Mouse (Mus musculus) testis, adult 2 months (tissue): ENCODE results near the gene Eif2ak4. TPM values are rescaled to one million over a fixed set of nuclear protein-coding genes. Genes with fewer than 3 reads are reported as not detected.

ENCODE experiments used
- H3K27ac ChIP-seq: fragments of 200-500 bp; 2 replicates; pipeline ENCODE4 v1.5.1; 2012; ENCODE audit warnings: low read depth, low read length; ENCODE audit not compliant: control insufficient read depth, insufficient read depth
- H3K27me3 ChIP-seq: fragments of 200-500 bp; 2 replicates; pipeline ENCODE4 v1.6.1; 2012; ENCODE audit warnings: mild to moderate bottlenecking, low read length, moderate library complexity; ENCODE audit not compliant: control insufficient read depth, insufficient read depth
- H3K36me3 ChIP-seq: fragments of 200-500 bp; 2 replicates; pipeline ENCODE4 v1.6.1; 2012; ENCODE audit warnings: mild to moderate bottlenecking, low read length; ENCODE audit not compliant: control insufficient read depth, insufficient read depth
- H3K4me1 ChIP-seq: fragments of 200-500 bp; 2 replicates; pipeline ENCODE4 v1.6.1; 2012; ENCODE audit warnings: low read length; ENCODE audit not compliant: control insufficient read depth, insufficient read depth
- H3K4me3 ChIP-seq: fragments of 200-500 bp; 2 replicates; pipeline ENCODE4 v1.5.1; 2012; ENCODE audit warnings: low read depth, mild to moderate bottlenecking, low read length, moderate library complexity, mixed read lengths; ENCODE audit not compliant: control insufficient read depth
- CTCF ChIP-seq: fragments of 200-500 bp; IDR thresholded peaks from 2 replicates; pipeline ENCODE4 v1.5.1; 2012; ENCODE audit warnings: low read depth, mild to moderate bottlenecking, inconsistent platforms, low read length, moderate library complexity; ENCODE audit not compliant: control insufficient read depth, insufficient read depth, insufficient replicate concordance
- POLR2A ChIP-seq: fragments of 200-500 bp; IDR thresholded peaks from 2 replicates; pipeline ENCODE4 v1.6.1; 2012; ENCODE audit warnings: low read depth, mild to moderate bottlenecking, inconsistent platforms, low read length, moderate library complexity; ENCODE audit not compliant: control insufficient read depth
- polyA plus RNA-seq: library from polyadenylated mRNA; depleted of rRNA; stranded (reverse); fragments of >200 nt; gene quantifications from 2 replicates; pipeline ENCODE4 v1.2.3, GENCODE M21; 2012

Eif2ak4 gene
- polyA plus RNA-seq, 1 experiment: 4.5 TPM

GRCm38 (mm10) chr2:118451056-118451455 lies 62.6 kb downstream of the Eif2ak4 start:
- Histone ChIP-seq H3K36me3 (no peaks in the 10 kb centered on the region), H3K4me1 (no peaks in the 10 kb centered on the region), H3K27ac (no peak overlapping the region), H3K27me3 (no peaks in the 10 kb centered on the region), H3K4me3 (no peak overlapping the region)
- TF ChIP-seq POLR2A (no peak), CTCF (no peak)

- H3K4me1 ChIP-seq: no peaks in the 10 kb centered on the region
- no peak overlapping the region for H3K4me3 ChIP-seq
- TF ChIP-seq CTCF: no peak
- no peak for TF ChIP-seq POLR2A
- H3K27ac ChIP-seq: no peak overlapping the region
- no peaks in the 10 kb centered on the region for H3K27me3 ChIP-seq
- H3K36me3 ChIP-seq: no peaks in the 10 kb centered on the region
Observed at GRCm38 (mm10) chr2:118457029-118457428, 68.6 kb downstream of the Eif2ak4 start.

- Histone ChIP-seq H3K36me3 (peaks cover 1% of the 10 kb centered on the region; the same call in 1 of the 2 replicates), H3K27ac (no peak overlapping the region), H3K4me1 (no peaks in the 10 kb centered on the region), H3K4me3 (no peak overlapping the region), H3K27me3 (no peaks in the 10 kb centered on the region)
- no peak for TF ChIP-seq CTCF
- TF ChIP-seq POLR2A: no peak
Observed at GRCm38 (mm10) chr2:118457463-118458261, 69.2 kb downstream of the Eif2ak4 start.

DNA sequence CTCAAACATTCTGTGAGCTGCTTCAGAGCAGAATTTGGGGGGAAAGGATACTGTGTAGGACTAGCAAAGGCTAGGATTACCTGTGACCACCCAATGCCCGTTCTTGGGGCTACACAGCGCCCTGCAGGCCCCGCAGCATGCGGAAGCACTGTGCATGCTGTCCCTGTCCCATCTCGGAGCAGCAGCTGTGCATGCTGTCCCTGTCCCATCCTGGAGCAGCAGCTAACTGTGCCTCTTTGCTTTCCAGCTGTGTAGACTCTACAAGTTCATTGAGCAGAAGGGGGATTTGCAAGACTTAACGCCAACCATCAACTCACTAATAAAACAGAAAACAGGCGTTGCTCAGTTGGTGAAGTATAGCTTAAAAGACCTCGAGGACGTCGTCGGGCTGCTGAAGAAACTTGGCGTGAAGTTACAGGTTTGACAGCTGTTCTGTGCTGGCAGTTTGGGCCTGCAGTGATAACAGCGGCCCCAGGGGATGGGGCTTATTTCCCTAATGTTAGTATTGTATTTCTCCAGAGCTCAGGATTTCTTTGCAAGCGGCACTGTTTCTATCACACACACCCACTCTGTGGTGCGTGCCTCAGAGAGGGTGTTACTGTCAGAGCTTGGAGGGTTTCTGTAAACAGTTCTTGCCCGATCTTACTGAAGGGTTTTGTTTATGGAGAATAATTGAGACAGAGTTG lies 73.2 kb downstream of the Eif2ak4 start:
- H3K27ac ChIP-seq: no peak overlapping the region
- H3K4me3 ChIP-seq: no peak overlapping the region
- H3K36me3 ChIP-seq: peaks cover 1% of the 10 kb centered on the region; the same call in 1 of the 2 replicates
- H3K4me1 ChIP-seq: no peaks in the 10 kb centered on the region
- H3K27me3 ChIP-seq: no peaks in the 10 kb centered on the region
- TF ChIP-seq CTCF (no peak), POLR2A (no peak)

DNA sequence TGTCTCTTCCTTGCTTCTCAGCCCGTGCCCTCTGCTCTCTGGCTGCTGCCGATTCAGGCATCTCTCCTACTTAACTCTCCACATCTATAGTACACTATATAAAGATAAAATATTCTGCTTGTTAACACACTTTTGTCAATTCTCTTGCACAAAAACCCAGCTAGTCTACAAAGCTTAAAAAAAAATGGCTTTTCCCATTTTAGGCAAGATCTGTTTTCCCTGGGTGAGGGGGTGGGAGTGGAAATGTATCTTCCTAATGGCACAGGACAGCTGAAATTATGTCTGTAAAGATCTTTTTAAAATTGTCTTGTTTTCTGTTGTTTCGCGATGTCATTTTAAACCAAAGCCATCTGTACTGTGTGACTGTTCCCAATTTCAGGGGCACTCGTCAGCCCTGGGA lies 75.1 kb downstream of the Eif2ak4 start:
- Histone ChIP-seq H3K4me3 (no peak overlapping the region), H3K36me3 (peaks cover 1% of the 10 kb centered on the region; the same call in 1 of the 2 replicates), H3K27me3 (no peaks in the 10 kb centered on the region), H3K4me1 (no peaks in the 10 kb centered on the region), H3K27ac (no peak overlapping the region)
- TF ChIP-seq CTCF (no peak), POLR2A (no peak)

DNA sequence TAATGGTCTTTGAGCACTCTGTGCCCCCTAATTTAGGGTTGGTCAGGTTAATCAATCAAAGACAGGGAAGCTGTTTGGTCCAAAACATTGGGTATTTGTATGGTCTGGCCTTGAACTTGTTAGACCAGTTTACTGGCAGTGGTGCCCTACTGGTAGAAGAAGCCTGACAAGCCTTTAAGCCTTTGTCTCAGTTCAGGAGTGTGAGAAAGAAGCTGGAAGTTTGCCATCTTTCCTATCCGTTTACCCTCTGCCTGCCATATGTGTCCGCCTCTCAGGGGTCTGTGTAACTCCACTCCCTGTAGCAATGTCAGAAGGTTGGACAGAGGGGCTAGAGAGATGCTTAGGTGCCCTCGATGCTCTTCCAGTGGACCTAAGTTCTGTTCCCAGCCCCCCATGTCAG lies 76.0 kb downstream of the Eif2ak4 start:
- TF ChIP-seq POLR2A: no peak
- Histone ChIP-seq H3K27me3 (no peaks in the 10 kb centered on the region), H3K4me1 (no peaks in the 10 kb centered on the region), H3K36me3 (peaks cover 1% of the 10 kb centered on the region; the same call in 1 of the 2 replicates), H3K4me3 (no peak overlapping the region), H3K27ac (no peak overlapping the region)

- Histone ChIP-seq H3K27ac (no peak overlapping the region), H3K4me1 (no peaks in the 10 kb centered on the region), H3K36me3 (peaks cover 1% of the 10 kb centered on the region; the same call in 1 of the 2 replicates), H3K27me3 (no peaks in the 10 kb centered on the region), H3K4me3 (no peak overlapping the region)
- no peak for TF ChIP-seq POLR2A
- no peak for TF ChIP-seq CTCF
Observed at GRCm38 (mm10) chr2:118465894-118466293, 77.5 kb downstream of the Eif2ak4 start.

- H3K4me3 ChIP-seq: no peak overlapping the region
- no peak overlapping the region for H3K27ac ChIP-seq
- H3K27me3 ChIP-seq: no peaks in the 10 kb centered on the region
- H3K4me1 ChIP-seq: no peaks in the 10 kb centered on the region
- H3K36me3 ChIP-seq: peaks cover 1% of the 10 kb centered on the region; the same call in 1 of the 2 replicates
- TF ChIP-seq POLR2A: no peak
- no peak for TF ChIP-seq CTCF
Observed at GRCm38 (mm10) chr2:118466601-118467000, 78.2 kb downstream of the Eif2ak4 start.
